ENCODE assay signal across 19 mouse cellular contexts in genomic region chr4:141178500-141178899, GRCm38 (mm10). TPM values are rescaled to one million over a fixed set of nuclear protein-coding genes. Genes with fewer than 3 reads are reported as not detected.
DNase-seq lines count a peak whose midpoint lies in the region; ATAC-seq lines count a peak whose summit lies in the region.
"Had no signal": no experiment of that assay in that cellular context is flagged by ENCODE, and none has a peak within 500 bp of the region (broad histone marks: within the 10 kb centered on the region; RNA-seq: fewer than 3 reads in every experiment).

No protein-coding gene starts in this region.

- peak; percentile 43 for ATAC-seq in granulocyte monocyte progenitor cell, adult 5-6 weeks (replicated peaks; ENCODE audit: poor library complexity, severe bottlenecking)
- ATAC-seq: forebrain, embryonic 14.5 days had no signal

- DNase-seq in lung, postnatal 25 days (ENCODE audit: low spot score): peak; percentile 17
- DNase-seq in lung, postnatal 10 days: no peak
- DNase-seq in retina, embryonic 14.5 days (ENCODE audit: low spot score): peak; percentile 11
- no peak for DNase-seq in retina, postnatal 1 day
- no peak for DNase-seq in gastrocnemius, postnatal 4 days (ENCODE audit: low spot score in 2 of 2)
- DNase-seq in ovary, adult 18-20 months (ENCODE audit: low spot score): no peak
- no peak for DNase-seq in right cerebral cortex, postnatal 25 days
- DNase-seq: adrenal gland, postnatal 25 days; cerebellum, adult 11 months; cerebellum, adult 9-11 months; heart, adult 18-20 months; heart, postnatal 14 days; kidney, adult 11 months; kidney, postnatal 4 days; liver, embryonic 13.5 days; thymus, adult 18-20 months; thymus, postnatal 4 days had no signal

RNA-seq across cellular contexts. Expression of gene Fbxo42, which starts 30.8 kb away (rescaled TPM):
- 16.5 and 18.6 TPM in 2 replicates for total RNA-seq in granulocyte monocyte progenitor cell, adult 5-6 weeks (2014; fragmentation: Nextera tagmentation)
- total RNA-seq in granulocyte monocyte progenitor cell, adult 5-6 weeks (2017): 7.2 and 7.8 TPM in 2 replicates
- total RNA-seq in gastrocnemius, postnatal 4 days (2021): 10 to 100 TPM; 15.5 to 16.3 TPM

RNA-seq across cellular contexts. Expression of gene Rsg1, which starts 35.3 kb away (rescaled TPM):
- total RNA-seq in granulocyte monocyte progenitor cell, adult 5-6 weeks (2014; fragmentation: Nextera tagmentation): 1.4 and 1.8 TPM in 2 replicates
- 1.4 and 2.6 TPM in 2 replicates for total RNA-seq in granulocyte monocyte progenitor cell, adult 5-6 weeks (2017)
- 1 to 10 TPM; 1.1 to 1.3 TPM for total RNA-seq in gastrocnemius, postnatal 4 days (2021)

RNA-seq across cellular contexts. Expression of gene Szrd1, which starts 38.9 kb away (rescaled TPM):
- 41.1 and 54.8 TPM in 2 replicates for total RNA-seq in granulocyte monocyte progenitor cell, adult 5-6 weeks (2014; fragmentation: Nextera tagmentation)
- 58.0 and 63.0 TPM in 2 replicates for total RNA-seq in granulocyte monocyte progenitor cell, adult 5-6 weeks (2017)
- total RNA-seq in gastrocnemius, postnatal 4 days (2021): 100 to 1,000 TPM; 164 to 177 TPM

Comparison
In these comparisons a context has a peak if more than half of its experiments do, and no peak if none do; other contexts are left out.
1. DNase-seq: peak in lung, postnatal 25 days (single experiment) and retina, embryonic 14.5 days (single experiment); none in lung, postnatal 10 days (single experiment), retina, postnatal 1 day (single experiment), gastrocnemius, postnatal 4 days (0 of 2), ovary, adult 18-20 months (single experiment) and right cerebral cortex, postnatal 25 days (single experiment).